Mouse (Mus musculus) embryo, embryonic 10.5 days (tissue): Measurements from ENCODE around the gene Col4a3bp.

ENCODE experiments used
- DNase-seq: peaks from one replicate; pipeline ENCODE4 v3.0.0-alpha.2; 2015; ENCODE audit warnings: low spot score

The Col4a3bp gene

GRCm38 (mm10) chr13:96542081-96542889 lies at the start of gene Col4a3bp, which contains the start of gene Polk:
TSS of gene Col4a3bp (plus strand) at chr13:96542618.
TSS of gene Polk (minus strand) at chr13:96542579.
- peak; percentile 98 for DNase-seq

- DNase-seq: no peak
These were observed 45.8 kb upstream of the Col4a3bp start for GRCm38 (mm10) chr13:96496630-96497029.

GRCm38 (mm10) chr13:96499891-96500290 lies 42.5 kb upstream of the Col4a3bp start:
- DNase-seq: no peak

- no peak for DNase-seq
These were observed 36.8 kb upstream of the Col4a3bp start for GRCm38 (mm10) chr13:96505661-96506060.

- no peak for DNase-seq
These were observed 36.1 kb upstream of the Col4a3bp start for GRCm38 (mm10) chr13:96506313-96506712.

GRCm38 (mm10) chr13:96507541-96507940 lies 34.9 kb upstream of the Col4a3bp start:
- no peak for DNase-seq

- no peak for DNase-seq
These were observed 31.8 kb upstream of the Col4a3bp start for GRCm38 (mm10) chr13:96510635-96511034.

- no peak for DNase-seq
These were observed 31.2 kb upstream of the Col4a3bp start for GRCm38 (mm10) chr13:96511262-96511661.

- DNase-seq: no peak
These were observed 30.5 kb upstream of the Col4a3bp start for GRCm38 (mm10) chr13:96511893-96512292.

- DNase-seq: no peak
These were observed 28.1 kb upstream of the Col4a3bp start for GRCm38 (mm10) chr13:96514154-96514942.

- no peak for DNase-seq
These were observed 26.2 kb upstream of the Col4a3bp start for GRCm38 (mm10) chr13:96516249-96516648.

GRCm38 (mm10) chr13:96517335-96517734 lies 25.1 kb upstream of the Col4a3bp start:
- DNase-seq: no peak

- DNase-seq: no peak
These were observed 21.1 kb upstream of the Col4a3bp start for GRCm38 (mm10) chr13:96521294-96521693.

GRCm38 (mm10) chr13:96527022-96527421 lies 15.4 kb upstream of the Col4a3bp start:
- DNase-seq: no peak

GRCm38 (mm10) chr13:96527856-96528255 lies 14.6 kb upstream of the Col4a3bp start:
- DNase-seq: no peak

- DNase-seq: no peak
These were observed 13.6 kb upstream of the Col4a3bp start for GRCm38 (mm10) chr13:96528776-96529175.

GRCm38 (mm10) chr13:96529542-96529941 lies 12.9 kb upstream of the Col4a3bp start:
- DNase-seq: no peak

GRCm38 (mm10) chr13:96530064-96530463 lies 12.4 kb upstream of the Col4a3bp start:
- DNase-seq: no peak

- no peak for DNase-seq
These were observed 10.2 kb upstream of the Col4a3bp start for GRCm38 (mm10) chr13:96532176-96532575.

- DNase-seq: no peak
These were observed 8.7 kb upstream of the Col4a3bp start for GRCm38 (mm10) chr13:96533742-96534141.

GRCm38 (mm10) chr13:96536821-96537572 lies 5.4 kb upstream of the Col4a3bp start:
- DNase-seq: no peak

GRCm38 (mm10) chr13:96538103-96538502 lies 4.3 kb upstream of the Col4a3bp start:
- DNase-seq: no peak
